Mouse (Mus musculus): ENCODE results near the gene Fbxo34.

- TF ChIP-seq CTCF (IDR thresholded peaks at IDR 0.05; ENCODE audit: extremely low read depth, insufficient read depth, low read length) (no peak), POLR2A (IDR thresholded peaks at IDR 0.05; ENCODE audit: extremely low read depth, insufficient read depth, low read length) (no peak)
Observed at GRCm38 (mm10) chr14:47444907-47445306, 5.3 kb upstream of the Fbxo34 start.

All from cortical plate, adult 2 months (tissue).